Mouse (Mus musculus) C2C12 (cell line): Measurements from ENCODE around the gene Rev1.

Source experiments
- CTCF ChIP-seq: IDR thresholded peaks from one replicate; pipeline ENCODE4 v1.5.1; 2011; ENCODE audit not compliant: control insufficient read depth, insufficient read depth, insufficient read length
- FOSL1 ChIP-seq: IDR thresholded peaks from one replicate; pipeline ENCODE4 v1.8.0; 2011; ENCODE audit warnings: mild to moderate bottlenecking, low read length; ENCODE audit not compliant: poor library complexity, insufficient read depth, severe bottlenecking
- MAX ChIP-seq: IDR thresholded peaks from one replicate; pipeline ENCODE4 v1.6.1; 2011; ENCODE audit warnings: mild to moderate bottlenecking, control low read depth
- MYOD1 ChIP-seq: IDR thresholded peaks from one replicate; pipeline ENCODE4 v1.6.1; 2011; ENCODE audit warnings: low read depth; ENCODE audit not compliant: control insufficient read depth, insufficient read length
- MYOG ChIP-seq: IDR thresholded peaks from one replicate; pipeline ENCODE4 v1.6.1; 2011; ENCODE audit not compliant: control insufficient read depth, insufficient read length; ENCODE audit errors: extremely low read depth
- USF1 ChIP-seq: IDR thresholded peaks from one replicate; pipeline ENCODE4 v1.6.1; 2011; ENCODE audit warnings: low read depth, mild to moderate bottlenecking, control low read depth, moderate library complexity

DNA sequence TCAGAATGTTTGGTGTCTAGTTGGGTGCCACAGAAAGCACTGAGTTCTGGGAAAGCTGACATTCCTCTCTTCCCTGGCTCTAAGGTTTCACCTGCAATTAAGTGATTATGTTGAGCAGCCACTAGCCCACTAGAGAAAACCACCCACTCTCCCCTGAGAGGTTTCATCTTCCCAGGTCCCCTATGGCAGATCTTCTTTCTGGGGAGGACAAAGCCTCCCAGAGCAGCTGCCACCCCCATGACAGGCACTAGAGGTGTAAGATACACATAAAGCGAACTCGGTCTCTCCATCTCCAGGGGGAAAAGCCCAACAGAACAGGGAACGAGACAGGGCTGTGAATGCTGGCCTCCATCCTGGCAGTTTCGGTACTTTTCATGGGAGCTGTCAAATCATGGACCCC, 42.3 kb upstream of the Rev1 start:
- TF ChIP-seq CTCF = no peak
- no peak for TF ChIP-seq USF1
- no peak for TF ChIP-seq MAX
- no peak for TF ChIP-seq MYOG
- TF ChIP-seq FOSL1 = no peak
- no peak for TF ChIP-seq MYOD1
